Mouse (Mus musculus) neural tube, embryonic 12.5 days (tissue): Measurements from ENCODE around the gene Ppfia2. TPM values are rescaled to one million over a fixed set of nuclear protein-coding genes. Genes with fewer than 3 reads are reported as not detected.

ENCODE experiments used
- ATAC-seq: fragments of 200-750 bp; cut with Nextera tagmentation; 2 replicates; pipeline ENCODE4 v1.8.0; 2017; ENCODE audit warnings: low read depth, mild to moderate bottlenecking, moderate TSS enrichment, moderate library complexity; ENCODE audit not compliant: low FRiP score
- H3K27ac ChIP-seq: fragments of 300-500 bp; sonication (generic); 2 replicates; pipeline ENCODE4 v1.5.1; 2016
- H3K27me3 ChIP-seq: fragments of 300-500 bp; sonication (generic); replicated peaks from 2 replicates; pipeline ENCODE4 v1.6.1; 2016; ENCODE audit warnings: mild to moderate bottlenecking
- H3K36me3 ChIP-seq: fragments of 300-500 bp; sonication (generic); 2 replicates; pipeline ENCODE4 v1.6.1; 2016; ENCODE audit warnings: mild to moderate bottlenecking
- H3K4me1 ChIP-seq: fragments of 300-500 bp; sonication (generic); 2 replicates; pipeline ENCODE4 v1.6.1; 2016
- H3K4me2 ChIP-seq: fragments of 300-500 bp; sonication (generic); replicated peaks from 2 replicates; pipeline ENCODE4 v1.6.1; 2016; ENCODE audit warnings: mild to moderate bottlenecking
- H3K4me3 ChIP-seq: fragments of 300-500 bp; sonication (generic); 2 replicates; pipeline ENCODE4 v1.5.1; 2016
- H3K9ac ChIP-seq: fragments of 300-500 bp; sonication (generic); 2 replicates; pipeline ENCODE4 v1.6.1; 2016; ENCODE audit warnings: mild to moderate bottlenecking
- H3K9me3 ChIP-seq: fragments of 300-500 bp; sonication (generic); 2 replicates; pipeline ENCODE4 v1.6.1; 2016; ENCODE audit warnings: mild to moderate bottlenecking
- WGBS: fragments of 180-500 bp; shearing (Covaris S2); methylation state at CpG from one replicate; pipeline ENCODE4 v1.1.7; 2016; 5-methylcytosine and 5-hydroxymethylcytosine counted together
- polyA plus RNA-seq: library from polyadenylated mRNA; unstranded; fragments of >200 nt; fragmentation: Nextera tagmentation; extraction: Ambion mirVana; gene quantifications from 2 replicates; pipeline ENCODE4 v1.2.1, GENCODE M21; 2016

Gene Ppfia2
- 10.3 and 10.4 TPM in 2 replicates for polyA plus RNA-seq

DNA sequence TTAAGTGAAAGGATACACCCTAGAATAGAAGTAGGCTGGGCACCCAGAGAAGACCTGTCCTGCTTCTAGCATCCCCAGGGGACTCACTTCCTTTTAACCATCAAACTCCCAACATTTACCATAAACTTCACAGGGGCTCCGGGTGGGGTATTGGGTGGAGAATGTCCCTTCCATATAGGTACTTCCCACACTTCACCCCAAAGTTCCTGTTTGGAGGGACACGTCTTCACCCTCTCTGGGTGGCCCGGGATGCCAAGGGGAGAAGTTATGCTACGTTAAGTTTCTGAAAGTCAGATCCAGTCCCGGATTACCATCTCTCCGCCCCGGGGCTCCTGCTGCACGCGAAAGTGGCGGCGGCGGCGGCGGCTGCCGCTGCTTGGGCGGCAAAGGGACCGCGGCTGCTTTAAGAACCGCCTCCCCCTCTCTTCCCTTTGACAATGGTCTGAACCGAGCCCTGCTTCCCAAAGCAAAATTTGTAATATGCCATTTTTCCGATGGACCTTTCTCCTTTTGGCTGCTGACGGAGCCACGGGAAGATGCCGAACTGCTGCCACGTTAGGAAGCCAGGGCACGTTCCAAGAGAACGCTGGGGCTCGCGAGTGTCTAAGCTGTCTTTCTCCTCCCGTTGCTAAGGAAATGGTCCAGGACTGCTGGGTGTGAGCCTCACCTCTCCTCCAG, at the start of gene Ppfia2:
Gene Ppfia2, plus strand, starts transcription at position 485 of the 678 bp plus-strand sequence.
- no peaks in the 10 kb centered on the region for H3K36me3 ChIP-seq
- peak within 1 kb of the TSS; percentile 85 for H3K4me2 ChIP-seq
- H3K9ac ChIP-seq, result peak within 1 kb of the TSS; percentile 66
- peak within 1 kb of the TSS; percentile 46; the same call in 1 of the 2 replicates for H3K27ac ChIP-seq
- ATAC-seq, result peak; percentile 89
- H3K27me3 ChIP-seq, result no peaks in the 10 kb centered on the region
- H3K4me1 ChIP-seq, result peaks cover 4% of the 10 kb centered on the region; the same call in 1 of the 2 replicates
- WGBS, result under 1% methylated on average over 30 of the region's 30 CpGs
- peak within 1 kb of the TSS; percentile 59 for H3K4me3 ChIP-seq
- no peaks in the 10 kb centered on the region for H3K9me3 ChIP-seq

DNA sequence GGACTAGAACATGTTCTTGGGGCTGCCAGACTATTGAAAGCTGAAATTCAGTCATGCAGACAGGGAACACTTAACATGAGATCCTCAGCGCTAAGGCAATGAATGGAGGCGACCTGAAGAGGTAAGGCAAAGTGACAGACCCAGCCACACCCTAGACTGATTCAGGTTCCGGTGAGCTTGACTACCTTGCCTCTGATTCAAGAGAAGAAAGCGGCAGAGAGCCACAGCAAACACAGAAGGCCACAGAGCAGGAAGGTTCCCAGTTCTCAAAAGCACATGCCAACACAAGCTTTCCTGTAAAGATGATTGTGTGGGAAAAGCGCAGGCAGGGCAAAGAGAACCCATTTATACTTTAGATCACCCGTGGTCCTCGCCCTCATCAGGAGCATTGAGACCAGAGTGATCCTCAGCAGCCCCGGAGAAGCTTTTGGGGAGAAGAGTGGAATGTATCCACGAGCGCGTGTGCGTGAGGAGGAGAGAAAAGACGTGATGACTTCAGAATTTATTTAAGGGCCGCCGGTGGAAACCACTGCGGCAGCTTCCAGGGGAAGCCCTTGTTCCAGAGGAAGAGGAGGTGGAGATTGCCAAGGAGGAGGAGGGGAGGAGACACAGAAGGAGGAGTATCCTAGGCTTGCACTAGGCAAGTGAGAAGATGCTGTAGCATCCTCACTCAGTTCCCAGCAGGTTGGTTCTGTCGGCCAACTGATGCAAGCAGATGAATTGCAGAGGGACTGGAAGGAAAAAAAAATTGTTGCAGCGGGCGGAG, 1.0 kb upstream of the Ppfia2 start:
- peak; percentile 82 for ATAC-seq
- 2% methylated on average over 19 of the region's 19 CpGs for WGBS
- Histone ChIP-seq H3K9ac (peak overlapping the region; percentile 66), H3K4me2 (peak overlapping the region; percentile 85), H3K27ac (no peak overlapping the region), H3K4me3 (peak overlapping the region; percentile 59), H3K36me3 (no peaks in the 10 kb centered on the region), H3K27me3 (no peaks in the 10 kb centered on the region), H3K9me3 (no peaks in the 10 kb centered on the region), H3K4me1 (peaks cover 4% of the 10 kb centered on the region; the same call in 1 of the 2 replicates)

DNA sequence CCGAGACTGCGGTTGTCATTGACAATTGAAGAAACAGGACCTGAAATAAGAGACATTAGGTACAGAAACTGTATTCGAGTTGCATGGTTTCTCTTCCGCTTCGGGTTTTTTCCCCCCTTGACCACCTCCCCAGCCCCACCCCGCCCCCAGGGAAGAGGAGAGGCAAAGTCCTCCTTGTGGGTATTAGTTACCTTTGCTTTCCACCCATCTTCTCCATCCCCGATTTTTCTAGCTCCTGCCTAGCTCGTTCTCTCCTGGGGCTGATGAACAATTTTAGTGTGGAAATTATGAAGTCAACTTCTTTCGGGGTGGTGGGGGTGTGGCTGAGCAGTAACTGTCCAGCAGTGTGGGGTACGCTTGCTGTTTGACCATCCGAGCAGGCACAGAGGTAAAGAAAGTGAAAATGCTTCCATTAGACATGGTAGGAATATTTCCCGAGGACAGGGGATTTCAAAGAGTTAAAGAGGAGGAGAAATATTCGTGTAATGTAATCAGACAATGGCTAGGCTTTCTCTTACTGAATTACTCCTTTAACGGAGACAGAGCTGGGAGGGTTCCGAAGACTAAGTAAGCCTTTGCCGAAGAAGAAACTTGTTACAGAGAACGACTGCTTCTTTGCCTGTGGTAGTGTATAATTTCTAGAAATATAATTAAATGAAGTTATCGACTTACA, 530 bp downstream of the Ppfia2 start:
- Histone ChIP-seq H3K4me3 (peak overlapping the region; percentile 59), H3K4me2 (peak overlapping the region; percentile 85), H3K4me1 (peaks cover 4% of the 10 kb centered on the region; the same call in 1 of the 2 replicates), H3K36me3 (no peaks in the 10 kb centered on the region), H3K27ac (peak overlapping the region; percentile 46; the same call in 1 of the 2 replicates), H3K27me3 (no peaks in the 10 kb centered on the region), H3K9me3 (no peaks in the 10 kb centered on the region), H3K9ac (peak overlapping the region; percentile 66)
- 13% methylated on average over 18 of the region's 18 CpGs for WGBS
- peak; percentile 8 for ATAC-seq

DNA sequence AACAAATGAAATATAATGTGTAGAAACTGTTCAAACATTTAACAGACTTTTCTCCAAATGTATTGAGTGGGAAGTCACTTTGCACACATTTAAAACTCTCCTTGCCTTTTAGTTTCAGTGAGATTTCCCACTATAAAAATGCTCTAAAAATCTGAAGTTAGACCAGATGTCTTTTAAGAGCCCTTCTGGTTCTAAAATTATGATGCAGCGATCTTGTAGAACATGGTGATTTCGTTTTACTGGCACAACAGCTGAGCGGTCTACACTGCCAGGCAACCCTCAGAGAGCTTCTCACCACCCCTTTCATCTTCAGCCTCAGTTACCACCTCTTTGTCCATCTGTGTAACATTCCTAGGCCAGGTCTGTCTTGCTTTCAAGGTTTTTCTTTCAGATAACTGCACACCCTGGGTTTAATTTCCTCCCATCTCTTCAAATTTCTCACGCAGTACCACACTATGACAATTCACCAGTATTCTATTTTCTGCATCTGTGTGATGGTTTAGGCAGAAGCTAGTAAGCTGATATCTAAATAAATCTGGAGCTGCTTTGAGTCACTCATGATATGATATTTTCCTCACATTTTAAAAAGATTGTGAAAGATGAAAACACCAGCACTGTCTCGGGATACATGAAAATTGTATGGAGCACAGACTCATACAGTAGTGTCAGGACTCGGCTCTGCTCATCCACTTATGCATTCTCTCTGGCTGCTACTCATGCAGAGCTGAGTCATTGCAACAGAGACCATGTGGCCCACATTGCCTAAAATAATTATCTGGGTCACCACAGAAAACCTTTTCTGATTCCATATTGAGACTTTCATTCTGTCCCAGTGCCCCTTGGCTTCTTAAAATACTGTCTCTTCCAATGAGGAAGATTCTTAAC, 39.4 kb downstream of the Ppfia2 start:
- no peaks in the 10 kb centered on the region for H3K4me1 ChIP-seq
- no peak for ATAC-seq
- H3K36me3 ChIP-seq, result no peaks in the 10 kb centered on the region
- no peak overlapping the region for H3K4me3 ChIP-seq
- H3K4me2 ChIP-seq, result no peak overlapping the region
- no peak overlapping the region for H3K9ac ChIP-seq
- H3K27ac ChIP-seq, result no peak overlapping the region
- WGBS, result 84% methylated on average over 6 of the region's 6 CpGs
- no peaks in the 10 kb centered on the region for H3K9me3 ChIP-seq
- H3K27me3 ChIP-seq, result no peaks in the 10 kb centered on the region

DNA sequence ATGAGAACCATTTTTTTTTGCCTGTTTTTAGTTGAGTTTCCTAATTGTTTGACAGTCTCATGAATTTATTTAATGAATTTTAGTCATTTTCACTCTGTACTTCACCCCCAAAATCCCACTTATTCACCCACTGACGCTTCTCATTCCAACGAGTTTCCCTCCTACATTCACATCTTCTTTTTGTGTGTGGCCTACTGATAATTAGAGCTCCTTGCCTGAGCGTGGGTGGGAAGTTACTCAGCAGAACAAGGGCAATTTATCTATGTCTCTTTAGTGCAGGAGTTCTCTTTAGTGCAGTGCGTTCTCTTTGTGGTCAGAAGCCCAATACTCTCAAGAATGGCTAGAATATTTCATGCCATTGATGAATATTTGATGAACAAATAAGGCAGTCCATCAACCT, 95.9 kb downstream of the Ppfia2 start:
- no peaks in the 10 kb centered on the region for H3K27me3 ChIP-seq
- H3K4me1 ChIP-seq, result no peaks in the 10 kb centered on the region
- no peak overlapping the region for H3K4me2 ChIP-seq
- H3K9me3 ChIP-seq, result no peaks in the 10 kb centered on the region
- 54% methylated on average over 4 of the region's 4 CpGs for WGBS
- H3K36me3 ChIP-seq, result no peaks in the 10 kb centered on the region
- H3K9ac ChIP-seq, result no peak overlapping the region
- H3K4me3 ChIP-seq, result no peak overlapping the region
- no peak for ATAC-seq
- H3K27ac ChIP-seq, result no peak overlapping the region

DNA sequence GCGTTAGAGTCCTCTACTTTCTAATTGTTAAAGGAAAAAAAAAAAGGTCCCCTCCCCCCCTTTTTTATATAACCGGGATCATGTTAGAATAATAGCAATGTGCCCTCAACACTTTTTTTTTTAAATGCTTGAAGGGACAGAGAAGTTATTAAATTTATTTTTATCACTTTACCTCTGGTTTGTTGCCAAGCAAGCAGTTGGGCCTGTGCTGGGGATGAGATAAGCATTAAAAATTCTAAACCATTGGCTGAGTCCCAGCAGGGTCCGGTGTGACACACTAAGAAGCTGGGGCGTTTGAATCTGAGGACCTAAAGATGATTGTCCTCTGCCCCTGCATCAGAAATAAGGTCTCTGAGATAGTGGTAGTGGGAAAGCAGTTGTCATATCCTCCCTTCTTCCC, 114.9 kb downstream of the Ppfia2 start:
- no peak for ATAC-seq
- WGBS, result 82% methylated on average over 4 of the region's 4 CpGs
- no peaks in the 10 kb centered on the region for H3K27me3 ChIP-seq
- no peak overlapping the region for H3K27ac ChIP-seq
- no peaks in the 10 kb centered on the region for H3K4me1 ChIP-seq
- no peak overlapping the region for H3K9ac ChIP-seq
- H3K36me3 ChIP-seq, result no peaks in the 10 kb centered on the region
- H3K9me3 ChIP-seq, result no peaks in the 10 kb centered on the region
- H3K4me2 ChIP-seq, result no peak overlapping the region
- H3K4me3 ChIP-seq, result no peak overlapping the region

DNA sequence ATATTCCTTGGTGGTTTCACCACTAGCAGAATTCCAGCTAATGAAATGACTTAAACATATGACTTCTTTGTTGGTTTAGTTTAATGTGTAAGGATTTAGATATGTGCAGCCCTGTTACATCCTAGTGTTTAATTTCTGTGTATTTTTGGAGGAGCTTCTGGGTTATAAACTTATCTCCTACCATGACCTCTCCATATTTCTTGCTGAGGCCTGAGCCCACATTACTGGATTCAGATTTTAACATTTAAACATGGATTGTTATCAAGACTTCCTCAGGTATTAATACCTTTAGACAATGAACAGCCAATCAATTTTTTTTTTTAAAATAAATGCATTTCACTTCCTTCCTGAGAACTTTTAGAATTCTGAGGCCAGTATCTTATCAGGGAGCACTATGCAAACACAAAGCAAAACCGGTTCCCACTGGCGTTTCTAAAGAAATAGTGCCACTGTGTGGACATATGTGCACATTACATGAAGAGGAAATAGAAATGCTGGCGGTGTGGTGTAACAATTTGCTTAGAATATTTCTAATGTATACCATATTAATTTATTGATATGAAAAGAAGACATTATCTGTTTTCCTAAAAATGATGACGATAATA, 115.4 kb downstream of the Ppfia2 start:
- ATAC-seq, result peak; percentile 63; the same call in 1 of the 2 replicates

DNA sequence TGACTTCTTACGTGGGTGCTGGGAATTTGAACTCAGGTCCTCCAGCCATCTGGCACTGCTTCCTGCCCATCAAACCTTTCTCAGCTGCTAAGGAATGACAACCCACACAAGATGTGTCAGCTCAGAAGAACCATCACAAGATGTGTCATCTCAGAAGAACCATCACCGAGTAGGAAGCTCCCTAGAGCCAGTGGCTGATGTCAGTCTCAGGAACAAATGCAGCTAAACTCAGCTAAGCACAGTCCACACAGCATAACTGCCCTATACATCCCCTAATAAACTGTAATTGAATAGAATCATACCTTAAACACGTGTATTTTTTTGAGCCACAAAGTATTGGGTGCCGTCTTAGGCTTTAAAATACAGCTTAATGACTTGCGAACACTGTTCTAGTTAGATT, 117.7 kb downstream of the Ppfia2 start:
- Histone ChIP-seq H3K27me3 (no peaks in the 10 kb centered on the region), H3K36me3 (no peaks in the 10 kb centered on the region), H3K4me2 (no peak overlapping the region), H3K4me3 (no peak overlapping the region), H3K27ac (no peak overlapping the region), H3K9me3 (no peaks in the 10 kb centered on the region), H3K9ac (no peak overlapping the region), H3K4me1 (no peaks in the 10 kb centered on the region)
- ATAC-seq, result no peak
- 80% methylated on average over 5 of the region's 5 CpGs for WGBS

More for the DNA sequence above, 115.4 kb downstream of the Ppfia2 start:
- no peaks in the 10 kb centered on the region for H3K4me1 ChIP-seq
- H3K4me2 ChIP-seq, result no peak overlapping the region
- no peak overlapping the region for H3K9ac ChIP-seq
- H3K4me3 ChIP-seq, result no peak overlapping the region
- no peaks in the 10 kb centered on the region for H3K9me3 ChIP-seq
- no peaks in the 10 kb centered on the region for H3K27me3 ChIP-seq
- no peaks in the 10 kb centered on the region for H3K36me3 ChIP-seq
- WGBS, result 5% methylated on average over 4 of the region's 4 CpGs
- H3K27ac ChIP-seq, result no peak overlapping the region

DNA sequence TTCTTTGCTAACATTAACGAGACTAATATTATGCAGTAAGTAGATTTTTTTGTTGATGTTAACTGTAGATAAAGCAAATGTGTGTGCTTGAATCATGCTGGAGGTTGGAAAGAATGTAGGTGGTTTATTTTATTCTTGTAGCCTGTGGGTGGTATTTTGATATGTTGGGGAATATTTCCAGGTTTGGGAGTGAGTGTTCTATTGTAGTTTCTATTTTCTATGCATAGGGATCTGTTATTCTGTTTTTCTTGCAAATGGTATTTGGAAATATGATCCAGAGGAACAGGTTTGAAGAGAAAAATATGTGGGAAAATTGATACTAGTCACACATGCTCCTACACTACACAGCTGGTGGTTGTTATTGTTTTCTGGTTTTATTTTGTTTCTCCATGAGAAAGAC, 120.8 kb downstream of the Ppfia2 start:
- Histone ChIP-seq H3K36me3 (no peaks in the 10 kb centered on the region), H3K27me3 (no peaks in the 10 kb centered on the region), H3K9ac (no peak overlapping the region), H3K4me3 (no peak overlapping the region), H3K4me1 (no peaks in the 10 kb centered on the region), H3K9me3 (no peaks in the 10 kb centered on the region), H3K27ac (no peak overlapping the region), H3K4me2 (no peak overlapping the region)
- WGBS, result 90% methylated on average over 1 of the region's 1 CpGs
- no peak for ATAC-seq

DNA sequence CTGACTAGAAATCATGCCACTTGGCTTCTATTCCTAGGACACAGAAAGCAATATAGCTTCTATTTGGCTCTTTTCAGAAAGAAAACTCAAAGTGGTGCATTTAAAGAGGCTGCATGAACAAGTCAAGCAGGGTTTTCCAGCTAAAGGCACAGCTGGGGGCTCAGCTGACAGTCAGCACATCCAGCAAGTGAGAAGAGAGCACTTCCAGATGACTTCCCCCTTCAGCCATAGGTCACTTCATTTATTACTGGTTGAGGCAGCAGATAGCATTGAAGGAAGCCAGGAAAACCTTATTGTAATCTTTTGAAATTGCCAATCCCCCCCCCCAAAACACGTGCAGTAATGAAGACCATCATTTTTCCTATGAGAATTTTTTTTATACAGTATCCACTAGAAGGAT, 126.8 kb downstream of the Ppfia2 start:
- H3K36me3 ChIP-seq, result no peaks in the 10 kb centered on the region
- ATAC-seq, result no peak
- H3K27me3 ChIP-seq, result no peaks in the 10 kb centered on the region
- no peak overlapping the region for H3K9ac ChIP-seq
- H3K27ac ChIP-seq, result no peak overlapping the region
- no peak overlapping the region for H3K4me2 ChIP-seq
- no peaks in the 10 kb centered on the region for H3K9me3 ChIP-seq
- H3K4me3 ChIP-seq, result no peak overlapping the region
- H3K4me1 ChIP-seq, result no peaks in the 10 kb centered on the region
- 68% methylated on average over 1 of the region's 1 CpGs for WGBS

DNA sequence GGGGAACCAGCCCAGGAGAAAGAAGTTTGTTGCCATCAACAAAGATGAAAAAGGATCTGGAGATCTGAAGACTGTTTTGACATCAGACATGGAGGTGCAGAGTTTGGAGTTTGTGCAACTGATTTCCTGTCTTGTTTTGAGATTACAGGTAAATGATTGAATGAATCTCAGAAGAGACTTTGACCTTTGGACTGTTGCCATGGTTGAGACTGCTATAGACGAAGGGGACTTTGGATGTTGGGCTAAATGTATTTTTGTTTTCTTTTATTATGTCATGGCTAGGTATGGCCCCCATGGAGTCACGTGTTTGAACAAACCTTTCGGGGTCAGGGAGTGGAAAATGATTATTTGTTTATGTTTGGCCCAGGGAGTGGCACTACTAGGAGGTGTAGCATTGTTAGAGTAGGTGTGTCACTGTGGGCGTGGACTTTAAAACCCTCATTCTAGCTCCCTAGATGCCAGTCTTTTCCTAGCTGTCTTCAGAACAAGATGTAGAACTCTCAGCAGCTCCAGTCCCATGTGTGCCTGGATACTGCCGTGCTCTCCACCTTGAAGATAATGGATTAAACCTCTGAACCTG, 133.3 kb downstream of the Ppfia2 start:
- Histone ChIP-seq H3K27me3 (no peaks in the 10 kb centered on the region), H3K4me1 (no peaks in the 10 kb centered on the region), H3K27ac (no peak overlapping the region), H3K4me3 (no peak overlapping the region), H3K4me2 (no peak overlapping the region), H3K9me3 (no peaks in the 10 kb centered on the region), H3K36me3 (no peaks in the 10 kb centered on the region), H3K9ac (no peak overlapping the region)
- ATAC-seq, result no peak
- 84% methylated on average over 5 of the region's 5 CpGs for WGBS
